Mouse (Mus musculus): Measurements from ENCODE around the gene Ttll8. TPM values are rescaled to one million over a fixed set of nuclear protein-coding genes. Genes with fewer than 3 reads are reported as not detected.
A peak's percentile ranks its signal among the peaks of the same experiment; 100 is the strongest.

The Ttll8 gene
- polyA plus RNA-seq, 1 experiment from 2014 or later: not detected

- no peak overlapping the region for H3K9ac ChIP-seq (ENCODE audit: low read length)
- no peak overlapping the region for H3K4me2 ChIP-seq (ENCODE audit: low read depth, low read length)
- no peaks in the 10 kb centered on the region; the same call in 1 of the 2 replicates for H3K9me3 ChIP-seq (replicated peaks; ENCODE audit: control insufficient read depth, low read length)
- WGBS: 43% methylated on average over 7 of the region's 7 CpGs
- no peaks in the 10 kb centered on the region for H3K27me3 ChIP-seq (ENCODE audit: control insufficient read depth, insufficient read depth, low read length)
- ATAC-seq (ENCODE audit: insufficient read depth, low FRiP score): no peak
- peak overlapping the region; percentile 55 for H3K27ac ChIP-seq (ENCODE audit: low read length)
- H3K4me1 ChIP-seq (ENCODE audit: control insufficient read depth, insufficient read depth, low read length): peaks cover 40% of the 10 kb centered on the region
- H3K36me3 ChIP-seq (ENCODE audit: control insufficient read depth, insufficient read depth, low read length): peaks cover 6% of the 10 kb centered on the region; the same call in 1 of the 2 replicates
- H3K4me3 ChIP-seq (replicated peaks; ENCODE audit: low read length): no peak overlapping the region
Observed at GRCm38 (mm10) chr15:88866934-88867356, 87.3 kb downstream of the Ttll8 start.

- peak overlapping the region; percentile 23; the same call in 1 of the 2 replicates for H3K27ac ChIP-seq (ENCODE audit: low read length)
- no peaks in the 10 kb centered on the region; the same call in 1 of the 2 replicates for H3K9me3 ChIP-seq (replicated peaks; ENCODE audit: control insufficient read depth, low read length)
- no peak overlapping the region for H3K9ac ChIP-seq (ENCODE audit: low read length)
- no peak for ATAC-seq (ENCODE audit: insufficient read depth, low FRiP score)
- H3K4me2 ChIP-seq (ENCODE audit: low read depth, low read length): peak overlapping the region; percentile 86; the same call in 1 of the 2 replicates
- WGBS: 63% methylated on average over 4 of the region's 4 CpGs
- no peak overlapping the region for H3K4me3 ChIP-seq (replicated peaks; ENCODE audit: low read length)
- H3K27me3 ChIP-seq (ENCODE audit: control insufficient read depth, insufficient read depth, low read length): no peaks in the 10 kb centered on the region
- peaks cover 45% of the 10 kb centered on the region for H3K4me1 ChIP-seq (ENCODE audit: control insufficient read depth, insufficient read depth, low read length)
- peaks cover 6% of the 10 kb centered on the region; the same call in 1 of the 2 replicates for H3K36me3 ChIP-seq (ENCODE audit: control insufficient read depth, insufficient read depth, low read length)
Observed at GRCm38 (mm10) chr15:88865888-88866695, 88.1 kb downstream of the Ttll8 start.

- Histone ChIP-seq H3K27me3 (ENCODE audit: control insufficient read depth, insufficient read depth, low read length) (no peaks in the 10 kb centered on the region), H3K9ac (ENCODE audit: low read length) (peak overlapping the region; percentile 91), H3K36me3 (ENCODE audit: control insufficient read depth, insufficient read depth, low read length) (peaks cover 6% of the 10 kb centered on the region; the same call in 1 of the 2 replicates), H3K9me3 (replicated peaks; ENCODE audit: control insufficient read depth, low read length) (no peaks in the 10 kb centered on the region; the same call in 1 of the 2 replicates), H3K4me2 (ENCODE audit: low read depth, low read length) (peak overlapping the region; percentile 86), H3K27ac (ENCODE audit: low read length) (no peak overlapping the region), H3K4me3 (replicated peaks; ENCODE audit: low read length) (peak overlapping the region; percentile 87), H3K4me1 (ENCODE audit: control insufficient read depth, insufficient read depth, low read length) (peaks cover 45% of the 10 kb centered on the region)
- ATAC-seq (ENCODE audit: insufficient read depth, low FRiP score): no peak
- WGBS: 72% methylated on average over 14 of the region's 14 CpGs
Observed at GRCm38 (mm10) chr15:88865061-88865460, 89.2 kb downstream of the Ttll8 start.

GRCm38 (mm10) chr15:88864270-88865030, 89.8 kb downstream of the Ttll8 start:
- no peak for ATAC-seq (ENCODE audit: insufficient read depth, low FRiP score)
- Histone ChIP-seq H3K4me3 (replicated peaks; ENCODE audit: low read length) (peak overlapping the region; percentile 87), H3K36me3 (ENCODE audit: control insufficient read depth, insufficient read depth, low read length) (peaks cover 6% of the 10 kb centered on the region; the same call in 1 of the 2 replicates), H3K4me2 (ENCODE audit: low read depth, low read length) (peak overlapping the region; percentile 86), H3K9me3 (replicated peaks; ENCODE audit: control insufficient read depth, low read length) (no peaks in the 10 kb centered on the region; the same call in 1 of the 2 replicates), H3K9ac (ENCODE audit: low read length) (peak overlapping the region; percentile 91), H3K27ac (ENCODE audit: low read length) (peak overlapping the region; percentile 98), H3K4me1 (ENCODE audit: control insufficient read depth, insufficient read depth, low read length) (peaks cover 45% of the 10 kb centered on the region), H3K27me3 (ENCODE audit: control insufficient read depth, insufficient read depth, low read length) (no peaks in the 10 kb centered on the region)
- WGBS: 30% methylated on average over 22 of the region's 22 CpGs

- no peaks in the 10 kb centered on the region; the same call in 1 of the 2 replicates for H3K9me3 ChIP-seq (replicated peaks; ENCODE audit: control insufficient read depth, low read length)
- under 1% methylated on average over 26 of the region's 39 CpGs for WGBS
- H3K27ac ChIP-seq (ENCODE audit: low read length): peak overlapping the region; percentile 98
- peak; percentile 77 for ATAC-seq (ENCODE audit: insufficient read depth, low FRiP score)
- H3K27me3 ChIP-seq (ENCODE audit: control insufficient read depth, insufficient read depth, low read length): no peaks in the 10 kb centered on the region
- H3K4me3 ChIP-seq (replicated peaks; ENCODE audit: low read length): peak overlapping the region; percentile 87
- peaks cover 45% of the 10 kb centered on the region for H3K4me1 ChIP-seq (ENCODE audit: control insufficient read depth, insufficient read depth, low read length)
- peaks cover 6% of the 10 kb centered on the region; the same call in 1 of the 2 replicates for H3K36me3 ChIP-seq (ENCODE audit: control insufficient read depth, insufficient read depth, low read length)
- peak overlapping the region; percentile 91 for H3K9ac ChIP-seq (ENCODE audit: low read length)
- H3K4me2 ChIP-seq (ENCODE audit: low read depth, low read length): peak overlapping the region; percentile 86
Observed at GRCm38 (mm10) chr15:88863695-88864231, 90.5 kb downstream of the Ttll8 start.

GRCm38 (mm10) chr15:88862881-88863694, 91.1 kb downstream of the Ttll8 start:
- peak overlapping the region; percentile 86 for H3K4me2 ChIP-seq (ENCODE audit: low read depth, low read length)
- peak overlapping the region; percentile 98 for H3K27ac ChIP-seq (ENCODE audit: low read length)
- WGBS: under 1% methylated on average over 96 of the region's 98 CpGs
- H3K4me1 ChIP-seq (ENCODE audit: control insufficient read depth, insufficient read depth, low read length): peaks cover 44% of the 10 kb centered on the region
- H3K36me3 ChIP-seq (ENCODE audit: control insufficient read depth, insufficient read depth, low read length): peaks cover 6% of the 10 kb centered on the region; the same call in 1 of the 2 replicates
- H3K9me3 ChIP-seq (replicated peaks; ENCODE audit: control insufficient read depth, low read length): no peaks in the 10 kb centered on the region
- peak overlapping the region; percentile 91 for H3K9ac ChIP-seq (ENCODE audit: low read length)
- ATAC-seq (ENCODE audit: insufficient read depth, low FRiP score): no peak
- H3K4me3 ChIP-seq (replicated peaks; ENCODE audit: low read length): peak overlapping the region; percentile 87
- H3K27me3 ChIP-seq (ENCODE audit: control insufficient read depth, insufficient read depth, low read length): no peaks in the 10 kb centered on the region

GRCm38 (mm10) chr15:88861772-88862622, 92.2 kb downstream of the Ttll8 start, which contains the start of gene Pim3:
Gene Pim3 (plus strand): TSS chr15:88862186.
- Histone ChIP-seq H3K4me3 (replicated peaks; ENCODE audit: low read length) (peak within 1 kb of the TSS; percentile 87), H3K9me3 (replicated peaks; ENCODE audit: control insufficient read depth, low read length) (no peaks in the 10 kb centered on the region), H3K27me3 (ENCODE audit: control insufficient read depth, insufficient read depth, low read length) (no peaks in the 10 kb centered on the region), H3K27ac (ENCODE audit: low read length) (peak within 1 kb of the TSS; percentile 98), H3K36me3 (ENCODE audit: control insufficient read depth, insufficient read depth, low read length) (peaks cover 6% of the 10 kb centered on the region; the same call in 1 of the 2 replicates), H3K4me1 (ENCODE audit: control insufficient read depth, insufficient read depth, low read length) (peaks cover 33% of the 10 kb centered on the region), H3K4me2 (ENCODE audit: low read depth, low read length) (peak within 1 kb of the TSS; percentile 86), H3K9ac (ENCODE audit: low read length) (peak within 1 kb of the TSS; percentile 91)
- ATAC-seq (ENCODE audit: insufficient read depth, low FRiP score): peak; percentile 88
- whole genome bisulfite sequencing: under 1% methylated on average over 107 of the region's 107 CpGs

All from stomach, embryonic 16.5 days (tissue).